11 mouse cellular contexts compared by ENCODE assay signal in the genomic region with DNA sequence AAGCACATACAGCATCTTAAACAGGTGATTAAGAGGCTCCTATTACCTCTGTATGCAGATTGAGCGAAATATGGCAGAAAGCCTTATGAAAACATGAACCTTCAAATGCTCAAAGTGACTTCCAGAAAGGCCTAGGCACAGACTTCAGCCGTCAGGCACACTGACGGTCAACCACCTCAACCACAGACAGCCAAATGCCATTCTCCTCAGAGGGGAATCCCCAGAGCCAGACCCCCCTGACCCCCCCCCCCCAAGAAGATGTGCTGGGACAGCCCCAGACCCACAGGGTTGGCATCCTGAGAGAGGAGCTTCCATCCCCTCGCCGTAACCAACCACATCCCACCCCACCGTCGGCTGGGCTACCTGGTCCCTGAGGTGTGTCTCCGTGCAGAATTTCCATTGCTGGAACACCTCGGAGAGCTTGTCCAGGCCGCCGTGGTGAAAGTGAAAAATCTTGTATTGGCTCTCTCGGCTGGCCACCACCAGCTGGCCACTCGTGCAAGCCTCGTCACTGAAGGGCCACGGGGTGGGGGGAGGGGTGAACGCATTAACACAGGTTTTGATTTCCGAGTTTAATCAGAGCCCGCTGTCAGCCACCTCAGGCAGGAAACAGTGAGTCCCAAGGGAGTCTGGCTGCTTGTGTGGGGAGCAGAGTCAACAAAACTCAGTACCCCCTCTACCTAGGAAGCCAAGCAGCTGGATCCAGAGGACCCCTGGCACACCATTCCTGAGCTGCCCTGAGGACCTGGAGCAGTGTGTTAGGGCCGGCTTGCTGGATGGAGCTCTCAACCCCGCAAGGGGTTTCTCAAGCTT.
DNase-seq lines count a peak whose midpoint lies in the region; ATAC-seq lines count a peak whose summit lies in the region.
"Had no signal": no experiment of that assay in that cellular context is flagged by ENCODE, and none has a peak within 500 bp of the region (broad histone marks: within the 10 kb centered on the region; RNA-seq: fewer than 3 reads in every experiment).

No protein-coding gene starts in this region.

- peak overlapping the region; percentile 72 for H3K27ac ChIP-seq in embryonic facial prominence, embryonic 10.5 days (replicated peaks)
- no peak overlapping the region for H3K27ac ChIP-seq in embryonic facial prominence, embryonic 13.5 days
- peak overlapping the region; percentile 85 for H3K27ac ChIP-seq in hindbrain, embryonic 13.5 days
- H3K27ac ChIP-seq in midbrain, embryonic 13.5 days: peak overlapping the region; percentile 88

- peak; percentile 73 for DNase-seq in embryonic facial prominence, embryonic 10.5 days (ENCODE audit: low spot score)
- no peak for DNase-seq in cerebellum, postnatal 36 days
- no peak for DNase-seq in lung, postnatal 14 days
- no peak for DNase-seq in lung, adult 18-20 months
- DNase-seq: kidney, adult 9 months; lung, postnatal 10 days; thymus, postnatal 36 days had no signal

- WGBS in embryonic facial prominence, embryonic 10.5 days: 15% methylated on average over 20 of the region's 20 CpGs
- 14% methylated on average over 20 of the region's 20 CpGs for WGBS in embryonic facial prominence, embryonic 13.5 days
- WGBS in hindbrain, embryonic 13.5 days: 16% methylated on average over 20 of the region's 20 CpGs
- WGBS in midbrain, embryonic 13.5 days: 12% methylated on average over 20 of the region's 20 CpGs

- peak overlapping the region; percentile 41 for H3K4me3 ChIP-seq in embryonic facial prominence, embryonic 10.5 days
- H3K4me3 ChIP-seq in embryonic facial prominence, embryonic 13.5 days: no peak overlapping the region
- no peak overlapping the region for H3K4me3 ChIP-seq in hindbrain, embryonic 13.5 days
- no peak overlapping the region for H3K4me3 ChIP-seq in midbrain, embryonic 13.5 days (replicated peaks)

- H3K4me1 ChIP-seq in embryonic facial prominence, embryonic 10.5 days: peaks cover 68% of the 10 kb centered on the region
- H3K4me1 ChIP-seq in embryonic facial prominence, embryonic 13.5 days: peaks cover 36% of the 10 kb centered on the region
- H3K4me1 ChIP-seq in hindbrain, embryonic 13.5 days (replicated peaks): peaks cover 62% of the 10 kb centered on the region
- peaks cover 61% of the 10 kb centered on the region for H3K4me1 ChIP-seq in midbrain, embryonic 13.5 days (replicated peaks)

- peaks cover 54% of the 10 kb centered on the region for H3K27me3 ChIP-seq in embryonic facial prominence, embryonic 10.5 days (replicated peaks; ENCODE audit: low read depth, poor library complexity, severe bottlenecking)
- peaks cover 29% of the 10 kb centered on the region for H3K27me3 ChIP-seq in embryonic facial prominence, embryonic 13.5 days
- H3K27me3 ChIP-seq in hindbrain, embryonic 13.5 days: peaks cover 7% of the 10 kb centered on the region
- no peaks in the 10 kb centered on the region; the same call in 1 of the 2 replicates for H3K27me3 ChIP-seq in midbrain, embryonic 13.5 days

- ATAC-seq in embryonic facial prominence, embryonic 13.5 days (ENCODE audit: insufficient number of reproducible peaks, insufficient read depth, low FRiP score, low TSS enrichment, low read depth): no peak
- ATAC-seq in hindbrain, embryonic 13.5 days (ENCODE audit: low FRiP score): no peak
- ATAC-seq in midbrain, embryonic 13.5 days: peak; percentile 21; the same call in 1 of the 2 replicates

- H3K9me3 ChIP-seq in embryonic facial prominence, embryonic 10.5 days: no peaks in the 10 kb centered on the region
- no peaks in the 10 kb centered on the region for H3K9me3 ChIP-seq in embryonic facial prominence, embryonic 13.5 days
- H3K9me3 ChIP-seq in hindbrain, embryonic 13.5 days: no peaks in the 10 kb centered on the region
- no peaks in the 10 kb centered on the region for H3K9me3 ChIP-seq in midbrain, embryonic 13.5 days

- H3K36me3 ChIP-seq in embryonic facial prominence, embryonic 10.5 days (replicated peaks): peaks cover 35% of the 10 kb centered on the region
- peaks cover 31% of the 10 kb centered on the region for H3K36me3 ChIP-seq in embryonic facial prominence, embryonic 13.5 days
- peaks cover 32% of the 10 kb centered on the region for H3K36me3 ChIP-seq in hindbrain, embryonic 13.5 days
- peaks cover 30% of the 10 kb centered on the region for H3K36me3 ChIP-seq in midbrain, embryonic 13.5 days
- H3K36me3 ChIP-seq: G1E had no signal

- H3K9ac ChIP-seq in embryonic facial prominence, embryonic 13.5 days: 0 out of 2 replicates have a peak overlapping the region, but pooled peaks have one; percentile 27
- H3K9ac ChIP-seq in hindbrain, embryonic 13.5 days: peak overlapping the region; percentile 61
- peak overlapping the region; percentile 33 for H3K9ac ChIP-seq in midbrain, embryonic 13.5 days (replicated peaks)

- peak overlapping the region; percentile 39 for H3K4me2 ChIP-seq in embryonic facial prominence, embryonic 13.5 days
- peak overlapping the region; percentile 36 for H3K4me2 ChIP-seq in hindbrain, embryonic 13.5 days
- H3K4me2 ChIP-seq in midbrain, embryonic 13.5 days (replicated peaks): peak overlapping the region; percentile 45
